Mouse (Mus musculus) CH12F3 (cell line): ENCODE data around the gene Lypd9.
"Not testable (repeated sequence)": the region's sequence is repeated elsewhere in the genome, so short reads cannot be mapped to it uniquely, and the experiment has no call there.

Source experiments
- in situ Hi-C: fragments of 300-500 bp; cut with MboI; formaldehyde crosslinking; loops from 2 replicates; pipeline ENCODE4 v1.14.3; 2020; ENCODE audit warnings: low sequenced_read_pairs

Gene Lypd9

GRCm38 (mm10) chr11:58452759-58453158 lies at the start of gene Lypd9:
Gene Lypd9 (minus strand): TSS chr11:58452923.
- in situ Hi-C loops: no loop called here

DNA sequence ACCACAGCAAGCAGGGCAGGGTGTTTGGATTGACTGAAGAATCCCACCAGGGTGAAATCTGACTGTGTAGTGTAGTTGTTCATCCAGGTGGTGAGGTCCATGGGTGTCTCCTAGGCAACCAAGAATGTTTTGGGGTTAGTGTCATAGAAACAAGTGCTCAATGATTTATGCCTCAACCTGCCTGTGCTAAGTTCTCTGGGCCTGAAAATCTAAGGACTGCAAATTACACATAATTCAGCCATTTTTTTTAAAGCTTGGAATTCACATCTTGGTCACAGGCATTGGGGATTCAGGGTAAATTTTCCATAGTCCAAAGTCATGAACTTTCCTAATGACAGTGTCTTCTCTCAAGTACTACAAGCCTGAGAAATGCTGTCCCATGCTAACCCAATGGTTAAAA lies 49.7 kb upstream of the Lypd9 start, which contains the start of gene Olfr331:
Olfr331 (minus strand) TSS at position 101 of the 400 bp plus-strand sequence.
- in situ Hi-C loops: not testable (repeated sequence)

DNA sequence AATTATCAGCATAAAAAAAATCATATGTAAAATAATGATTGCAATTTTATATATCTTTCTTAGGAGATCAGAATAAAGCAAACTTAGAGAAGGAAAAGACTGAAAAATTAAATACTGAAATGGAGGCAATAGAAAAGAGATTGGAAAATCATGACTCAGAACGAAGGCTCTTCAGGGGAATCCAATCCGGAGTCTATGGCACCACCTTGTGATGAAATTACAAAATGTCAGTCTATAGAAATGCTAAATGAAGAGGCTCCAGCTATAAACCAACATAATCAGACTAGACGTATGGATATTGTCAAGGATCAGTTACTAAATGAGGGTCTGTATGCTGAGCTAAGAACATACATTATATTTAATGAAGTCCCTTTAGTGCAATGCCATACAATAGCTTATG lies 46.6 kb upstream of the Lypd9 start:
- in situ Hi-C loops: no loop called here

- in situ Hi-C loops: no loop called here
These were observed 46.0 kb upstream of the Lypd9 start for GRCm38 (mm10) chr11:58498761-58499160.

DNA sequence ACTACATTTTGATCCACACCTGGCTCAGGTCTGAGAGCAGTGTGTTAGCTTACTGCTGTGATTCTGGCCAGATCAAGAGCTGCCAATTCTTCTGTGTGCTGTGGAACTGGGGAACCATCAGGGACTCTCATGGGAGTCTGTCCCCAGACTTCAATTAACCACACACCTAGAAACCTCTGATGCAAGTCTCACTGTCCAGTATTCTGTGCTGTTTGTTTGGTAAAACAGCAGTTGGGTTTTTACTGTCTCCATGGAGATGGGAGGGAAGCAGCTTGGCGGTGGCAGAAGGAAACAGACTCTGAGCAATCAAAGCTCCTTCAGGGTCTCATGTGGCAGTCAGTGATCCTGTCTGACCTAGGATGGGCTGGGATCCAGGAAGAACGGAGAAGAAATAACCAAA lies 39.7 kb upstream of the Lypd9 start, which contains the start of gene Olfr332:
Olfr332 (minus strand) TSS at position 101 of the 400 bp plus-strand sequence.
- in situ Hi-C loops: no loop called here

- in situ Hi-C loops: no loop called here
These were observed 9.4 kb upstream of the Lypd9 start, which contains the start of gene Olfr30 for GRCm38 (mm10) chr11:58462170-58462569. Gene Olfr30 (minus strand): TSS chr11:58462270.

GRCm38 (mm10) chr11:58453592-58453991 lies 869 bp upstream of the Lypd9 start:
- in situ Hi-C loops: no loop called here

GRCm38 (mm10) chr11:58437866-58438265 lies 14.9 kb downstream of the Lypd9 start:
- in situ Hi-C loops: no loop called here

DNA sequence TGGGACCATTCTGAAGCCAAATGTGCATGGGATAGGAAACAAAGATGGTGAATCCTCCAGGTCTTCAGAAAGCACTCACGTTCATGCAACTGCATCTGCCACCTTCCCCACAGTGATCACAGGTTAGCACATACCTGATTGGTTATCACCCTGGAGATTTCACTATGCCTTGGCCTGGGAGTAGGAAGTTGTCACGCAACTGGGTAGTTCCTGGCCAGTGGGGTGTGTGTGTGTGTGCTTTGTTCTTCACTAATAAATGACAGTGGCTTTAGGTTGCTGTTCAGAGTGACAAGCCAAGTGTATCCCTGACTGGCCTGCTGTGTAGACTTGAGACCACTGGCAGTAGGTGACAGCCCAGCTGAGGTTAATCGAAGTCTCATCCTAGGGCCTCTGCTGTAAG lies 20.5 kb downstream of the Lypd9 start, which contains the start of gene Gm12253:
Gm12253 (plus strand) TSS at position 301 of the 400 bp plus-strand sequence.
- in situ Hi-C loops: no loop called here

DNA sequence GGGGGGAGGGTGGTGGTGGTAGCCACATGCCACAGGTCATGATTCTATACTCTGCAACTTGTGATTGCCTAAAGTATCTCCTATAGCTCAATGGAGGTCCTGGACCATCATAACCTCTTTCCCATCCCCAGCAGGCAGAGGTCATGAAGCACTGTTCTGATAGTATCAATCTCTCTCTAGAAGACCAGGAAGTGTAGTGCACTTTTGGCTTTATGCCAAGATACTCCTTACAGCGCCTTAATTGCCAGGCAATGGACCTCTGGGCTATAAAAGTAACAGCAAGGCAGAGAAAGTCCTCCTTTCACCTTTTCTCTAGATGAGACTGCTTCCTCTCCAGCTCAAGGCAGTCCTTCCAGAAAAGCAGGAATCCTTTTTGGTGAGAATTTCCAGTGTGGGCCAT lies 31.9 kb downstream of the Lypd9 start, which contains the start of gene 1810065E05Rik:
1810065E05Rik (plus strand) TSS at position 297 of the 400 bp plus-strand sequence.
- in situ Hi-C loops: no loop called here

- in situ Hi-C loops: no loop called here
These were observed 34.4 kb downstream of the Lypd9 start for GRCm38 (mm10) chr11:58418336-58418735.

GRCm38 (mm10) chr11:58408066-58408465 lies 44.7 kb downstream of the Lypd9 start:
- in situ Hi-C loops: no loop called here

DNA sequence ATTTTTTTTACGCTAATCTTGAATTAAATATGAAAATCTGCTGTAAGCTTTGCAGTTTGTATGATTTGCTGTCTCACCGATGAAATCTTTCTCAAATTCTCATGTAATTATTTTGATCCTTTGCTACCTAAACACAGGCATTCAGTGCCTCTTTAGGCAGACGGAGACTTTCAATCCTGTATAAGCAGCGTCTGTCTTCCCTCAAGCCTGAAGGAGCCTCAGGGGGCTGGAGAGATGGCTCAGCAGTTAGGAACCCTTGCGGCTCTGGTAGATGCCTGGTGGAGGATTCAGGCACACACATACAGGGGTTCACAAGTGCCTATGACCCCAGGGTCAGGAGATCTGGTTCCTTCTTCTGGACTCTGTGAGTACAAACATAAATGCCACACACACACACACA lies 52.1 kb downstream of the Lypd9 start:
- in situ Hi-C loops: no loop called here

DNA sequence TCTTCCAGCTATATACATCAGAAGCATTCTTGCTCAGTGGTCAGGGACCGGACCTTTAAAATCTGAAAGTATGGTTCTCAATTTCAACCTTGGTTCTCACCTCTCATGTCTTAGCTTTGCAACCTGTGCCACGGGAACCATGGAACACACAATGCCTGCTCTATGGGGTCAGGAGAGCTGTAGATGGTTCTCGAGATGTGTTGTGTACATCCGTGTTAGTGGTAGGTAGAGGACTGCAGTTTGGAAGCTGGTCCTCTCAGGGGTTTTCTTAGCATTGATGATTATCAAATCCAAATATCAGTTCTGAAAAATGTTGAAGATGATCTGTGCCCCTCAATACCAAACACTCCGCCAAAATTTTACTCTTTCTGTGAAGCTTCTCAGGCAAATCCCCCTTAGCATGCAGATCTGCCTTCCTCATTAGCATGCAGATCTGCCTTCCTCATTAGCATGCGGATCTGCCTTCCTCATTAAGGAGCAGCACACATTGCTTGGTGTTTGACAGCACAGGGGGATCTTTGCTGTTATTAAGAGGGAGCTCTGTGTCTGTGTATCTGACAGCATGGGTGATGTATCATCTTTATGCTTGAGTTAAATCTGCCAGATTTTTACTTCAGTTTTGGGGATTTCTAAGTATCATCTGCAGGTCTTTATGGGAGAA lies 52.6 kb downstream of the Lypd9 start:
- in situ Hi-C loops: no loop called here
